Mouse (Mus musculus) adrenal gland, postnatal 14 days (tissue): Measurements from ENCODE around the gene Nudt4. TPM values are rescaled to one million over a fixed set of nuclear protein-coding genes. Genes with fewer than 3 reads are reported as not detected.
"Not testable (repeated sequence)": the region's sequence is repeated elsewhere in the genome, so short reads cannot be mapped to it uniquely, and the experiment has no call there.

Experiments used
- DNase-seq: peaks from one replicate; pipeline ENCODE4 v3.0.0; 2021; ENCODE audit warnings: mixed read lengths
- total RNA-seq: library from RNA; stranded (reverse); gene quantifications from 2 replicates; pipeline ENCODE4 v1.2.3, GENCODE M21; 2021

Gene Nudt4
- total RNA-seq, 1 experiment from 2014 or later, result 103 TPM

DNA sequence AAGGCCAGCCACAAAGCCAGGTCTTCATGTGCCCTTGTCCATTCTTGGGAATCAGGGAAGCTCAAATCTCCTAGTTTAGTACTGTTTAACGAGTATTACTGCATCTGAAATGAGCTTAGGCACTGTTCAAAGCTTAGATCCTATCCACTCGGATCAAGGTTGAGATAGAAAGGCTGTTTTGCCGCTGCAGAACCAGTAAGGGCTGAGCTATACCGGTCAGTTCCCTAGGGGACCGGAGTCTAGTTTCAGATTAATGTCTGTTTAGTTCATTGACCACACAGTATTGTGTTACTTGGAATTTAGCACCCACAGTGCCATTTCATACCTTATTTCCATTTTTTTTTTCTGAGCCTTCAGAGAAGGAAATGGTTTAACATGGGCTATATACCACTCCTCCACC is 3.6 kb upstream of the Nudt4 start:
- DNase-seq, result no peak

DNA sequence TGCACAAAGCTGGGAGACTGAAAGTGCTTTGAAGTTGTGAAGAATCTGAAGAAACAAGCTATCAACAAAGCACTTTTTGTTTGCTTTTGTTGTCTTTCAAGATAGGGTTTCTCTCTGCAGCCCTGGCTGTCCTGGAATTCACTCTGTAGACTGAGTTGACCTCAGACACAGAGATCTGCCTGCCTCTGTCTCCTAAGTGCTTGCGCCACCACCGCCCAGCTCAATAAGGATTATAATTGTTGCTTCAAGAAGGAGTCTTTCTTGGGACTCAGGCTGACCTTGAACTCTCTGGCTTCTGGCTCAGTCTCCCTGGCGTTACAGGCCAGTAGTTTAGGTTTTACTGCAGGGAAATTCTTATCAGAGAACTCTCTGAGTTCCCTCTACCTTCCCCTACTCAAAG is 2.8 kb upstream of the Nudt4 start:
- no peak for DNase-seq

DNA sequence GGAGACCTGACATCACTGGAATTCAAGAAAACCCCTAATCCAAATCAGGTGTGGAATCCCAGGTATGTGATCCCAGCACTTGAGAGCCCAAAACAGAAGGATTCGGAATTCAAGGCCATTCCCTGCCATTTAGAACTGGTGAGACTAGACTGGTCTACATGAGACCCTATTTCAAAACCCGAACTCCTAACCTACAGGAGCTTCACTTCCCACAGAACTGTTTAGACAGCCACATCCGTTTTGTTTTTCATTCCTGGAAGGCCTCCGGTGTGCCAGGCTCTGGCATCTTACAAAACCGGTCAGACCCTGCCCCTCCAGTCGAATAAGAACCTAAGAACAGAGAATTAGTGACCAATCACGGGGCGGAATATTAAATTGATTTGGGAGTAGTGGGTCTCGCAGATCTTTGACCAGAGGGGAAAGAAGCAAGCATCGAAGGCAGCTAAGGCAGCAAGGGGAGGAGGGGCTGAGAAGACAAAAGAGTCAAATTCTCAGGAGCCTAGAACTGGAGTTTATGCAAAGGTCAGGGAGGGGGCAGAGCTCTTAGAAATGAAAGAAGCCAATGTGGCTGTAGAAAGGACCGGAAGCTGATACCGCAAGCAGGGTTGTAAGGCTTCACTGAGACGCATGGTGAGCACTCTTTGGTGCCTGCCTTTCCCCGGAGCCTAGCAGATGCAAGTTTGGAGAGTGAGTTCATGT is 1.4 kb upstream of the Nudt4 start:
- DNase-seq, result no peak

DNA sequence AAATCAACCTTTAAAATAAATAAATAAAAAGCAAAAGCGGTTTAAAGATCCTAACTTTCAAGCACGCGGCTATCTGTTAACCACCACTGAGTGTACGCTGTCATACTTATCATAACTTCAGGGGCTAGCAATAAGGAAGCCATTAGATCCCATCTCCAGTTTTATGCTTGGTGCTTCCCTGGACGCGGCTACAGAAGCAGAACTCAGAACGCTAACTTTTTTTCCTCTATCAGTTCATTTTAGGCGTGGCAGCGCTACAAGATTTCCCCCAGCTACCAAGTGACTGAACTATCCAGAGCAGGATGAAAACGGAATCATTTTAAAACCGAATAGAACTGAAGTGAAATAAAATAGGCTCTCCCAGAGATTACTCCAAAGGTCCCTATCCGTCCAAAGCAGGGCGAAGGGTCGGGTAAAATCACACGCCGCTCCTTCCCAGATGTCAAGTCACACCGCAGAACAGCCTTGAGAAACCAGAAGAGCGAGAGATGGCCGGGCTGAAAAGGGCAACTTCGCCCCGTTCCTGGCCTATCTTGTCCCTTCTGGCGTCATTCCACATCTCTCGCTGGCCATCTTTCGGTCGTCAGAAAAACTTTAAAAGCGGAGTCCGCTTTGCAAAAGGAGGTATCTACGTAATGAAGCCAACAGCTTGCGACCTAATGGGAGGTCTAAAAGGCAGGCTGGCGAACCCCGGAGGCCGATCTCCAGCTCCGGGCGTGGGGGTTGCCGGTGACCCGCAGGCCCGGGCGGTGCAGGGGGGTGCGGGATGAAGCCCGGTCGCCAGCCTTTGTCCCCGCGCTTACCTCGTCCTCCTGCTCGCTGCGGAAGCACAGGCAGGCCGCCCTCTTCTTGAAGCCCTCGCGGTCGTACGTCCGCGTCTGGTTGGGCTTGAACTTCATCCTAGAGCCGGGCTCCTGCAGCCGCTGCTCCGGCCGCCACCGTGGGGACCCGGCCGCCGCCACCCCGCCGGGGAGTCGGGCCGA is 796 bp downstream of the Nudt4 start:
- DNase-seq, result peak; percentile 73

DNA sequence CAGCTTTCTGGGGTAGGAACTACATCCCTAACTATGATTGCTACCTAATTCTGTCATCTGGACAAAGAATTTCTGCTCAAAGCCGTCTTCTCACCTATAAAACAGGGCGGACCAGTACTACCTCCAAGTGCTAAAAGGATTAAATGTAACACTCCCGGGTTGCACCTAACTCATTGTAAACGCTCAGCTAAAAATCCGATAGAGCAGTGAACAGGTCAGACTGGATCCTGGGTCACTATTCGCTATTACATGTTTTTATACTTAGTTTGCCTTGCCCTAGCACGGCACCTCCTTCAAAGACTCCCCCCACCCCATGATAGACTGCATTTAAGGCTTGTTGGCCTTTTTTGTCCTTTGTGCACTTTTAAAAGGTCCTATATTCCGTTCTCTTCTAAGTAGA is 1.6 kb downstream of the Nudt4 start:
- no peak for DNase-seq

DNA sequence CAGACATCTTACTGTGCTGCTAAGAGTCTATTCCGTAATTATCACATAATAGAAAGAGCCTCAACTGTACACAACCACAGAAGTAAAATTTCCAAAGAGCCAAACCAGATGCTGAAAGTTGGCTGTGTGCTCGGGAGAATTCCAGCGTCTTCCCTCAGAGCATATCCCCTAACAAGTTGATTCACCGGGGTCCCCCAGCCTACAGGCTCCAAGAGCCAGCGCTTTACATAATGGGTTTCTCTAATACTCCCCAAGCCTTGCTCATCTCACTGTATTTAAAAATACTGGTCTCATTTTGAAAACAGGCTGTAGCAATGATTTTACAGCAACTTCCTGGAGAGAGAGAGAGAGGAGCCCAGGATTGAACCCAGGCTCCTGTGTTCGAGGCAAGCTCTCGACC is 2.3 kb downstream of the Nudt4 start:
- DNase-seq, result no peak

DNA sequence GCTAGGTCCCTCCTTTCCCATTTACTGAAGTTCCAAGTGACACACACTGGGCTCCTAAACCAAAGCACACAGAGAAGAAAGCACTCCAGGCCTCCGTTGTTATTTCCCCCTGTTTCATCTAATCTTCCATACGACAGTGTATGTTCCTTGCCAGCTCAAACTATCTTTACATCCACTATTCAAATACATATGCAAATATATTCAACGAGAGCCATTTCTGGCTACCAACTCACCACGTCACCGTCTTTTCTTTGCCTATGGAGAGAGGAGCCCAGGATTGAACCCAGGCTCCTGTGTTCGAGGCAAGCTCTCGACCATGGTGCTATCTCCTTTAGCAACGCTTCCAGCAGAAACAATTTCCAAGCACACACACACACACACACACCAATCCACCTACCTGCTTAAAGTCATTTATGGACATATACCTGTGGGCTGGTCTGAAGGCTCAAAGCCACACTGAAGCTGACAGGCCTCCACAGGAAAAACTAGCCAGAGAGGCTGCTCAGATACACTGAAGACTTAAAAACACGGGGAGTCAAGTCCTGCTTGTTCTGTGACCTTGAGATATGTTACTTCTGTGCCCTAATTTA is 3.5 kb downstream of the Nudt4 start:
- no peak for DNase-seq

DNA sequence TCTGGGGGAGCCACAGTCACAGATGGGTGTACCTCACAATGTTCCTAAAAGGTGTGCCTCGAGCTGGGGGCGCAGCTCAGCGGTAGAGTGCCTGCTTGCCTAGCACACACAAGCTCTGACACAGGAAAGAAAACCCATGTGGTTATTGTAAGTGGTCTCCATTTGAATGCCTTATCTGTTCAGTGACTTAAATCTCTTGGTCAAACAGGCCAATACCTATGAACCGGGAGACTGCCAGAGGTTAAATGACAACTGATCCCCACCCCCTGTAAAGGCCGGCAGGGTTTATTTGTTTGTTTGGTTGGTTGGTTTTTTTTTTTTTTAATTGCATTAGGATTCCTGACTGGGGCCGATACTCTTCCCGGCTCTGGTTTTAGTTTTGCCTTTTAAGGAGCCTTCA is 4.5 kb downstream of the Nudt4 start:
- no peak for DNase-seq

DNA sequence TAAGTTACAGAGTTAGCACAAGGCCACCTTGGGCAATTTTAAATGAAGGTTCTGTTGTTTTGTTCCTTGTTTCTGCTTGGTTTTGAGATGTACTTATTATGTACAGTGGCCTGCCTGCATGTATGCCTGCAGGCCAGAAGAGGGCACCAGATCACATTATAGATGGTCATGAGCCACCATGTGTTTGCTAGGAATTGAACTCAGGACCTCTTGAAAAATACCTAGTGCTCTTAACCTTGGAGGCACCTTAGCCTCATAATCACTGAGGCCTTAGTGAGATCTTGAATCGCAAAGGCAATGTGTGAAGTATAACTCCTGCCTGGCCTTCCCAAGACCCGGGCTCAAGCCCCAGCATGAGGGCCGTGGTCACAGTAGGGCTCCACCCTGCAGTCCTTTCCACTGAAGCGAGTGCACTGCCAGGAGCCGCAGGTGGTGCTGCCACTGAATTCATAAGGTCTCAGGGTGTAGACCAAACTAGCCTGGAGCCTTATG is 6.6 kb downstream of the Nudt4 start:
- peak; percentile 42 for DNase-seq

DNA sequence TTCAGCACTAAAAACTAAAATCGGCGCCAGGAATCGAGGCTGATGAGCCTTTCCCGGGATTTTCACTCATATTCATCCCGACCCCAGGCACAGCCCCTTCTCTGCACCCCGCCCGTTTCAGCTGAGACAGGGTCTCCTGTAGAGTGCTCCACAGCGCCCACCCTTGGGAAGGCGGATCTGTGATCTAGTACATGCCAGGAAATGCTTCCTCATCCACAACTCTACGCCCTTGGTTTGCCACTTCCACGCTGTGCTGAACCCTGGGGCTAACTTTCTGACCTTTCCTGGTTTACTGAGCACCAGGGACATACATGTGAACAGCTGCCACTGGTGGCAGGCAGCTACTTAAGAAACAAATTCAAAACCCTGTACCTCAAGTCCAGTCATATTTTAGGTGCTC is 8.1 kb downstream of the Nudt4 start:
- DNase-seq, result no peak

DNA sequence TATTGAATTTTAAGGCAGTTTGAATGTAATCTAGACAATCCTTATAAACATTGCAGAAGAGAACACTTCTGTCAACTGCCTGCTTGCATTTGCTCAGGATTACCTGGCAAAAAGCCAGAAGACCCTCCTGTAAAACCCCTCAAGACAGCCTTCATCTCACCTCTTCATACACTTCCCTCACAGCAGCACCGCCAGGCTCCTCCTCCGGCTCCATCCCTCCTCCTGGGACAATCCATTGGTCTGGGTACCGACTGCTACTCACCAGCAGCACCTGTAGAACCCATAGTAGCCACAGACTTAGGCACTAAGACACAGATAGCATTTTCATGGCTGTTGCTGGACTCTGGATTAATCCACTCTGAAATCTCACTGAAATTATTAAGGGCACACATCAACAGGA is 11.6 kb downstream of the Nudt4 start:
- DNase-seq, result no peak

DNA sequence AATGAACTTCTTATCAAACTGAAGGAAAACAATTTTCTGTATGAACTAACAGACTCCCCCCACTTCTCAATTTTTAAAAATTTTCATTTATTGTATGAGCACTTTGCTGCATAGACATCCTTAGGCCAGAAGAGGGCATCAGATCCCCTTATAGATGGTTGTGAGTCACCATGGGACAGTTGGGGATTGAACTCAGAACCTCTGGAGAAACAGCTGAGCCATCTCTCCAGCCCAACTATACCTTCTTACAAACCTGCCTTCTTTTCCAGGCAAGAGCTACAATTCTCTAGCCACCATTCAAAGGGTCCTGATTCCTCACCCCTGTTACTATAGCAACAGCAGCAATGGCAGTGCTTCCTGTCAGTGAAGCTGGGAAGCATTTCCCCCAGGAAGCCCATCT is 12.2 kb downstream of the Nudt4 start:
- DNase-seq, result no peak

DNA sequence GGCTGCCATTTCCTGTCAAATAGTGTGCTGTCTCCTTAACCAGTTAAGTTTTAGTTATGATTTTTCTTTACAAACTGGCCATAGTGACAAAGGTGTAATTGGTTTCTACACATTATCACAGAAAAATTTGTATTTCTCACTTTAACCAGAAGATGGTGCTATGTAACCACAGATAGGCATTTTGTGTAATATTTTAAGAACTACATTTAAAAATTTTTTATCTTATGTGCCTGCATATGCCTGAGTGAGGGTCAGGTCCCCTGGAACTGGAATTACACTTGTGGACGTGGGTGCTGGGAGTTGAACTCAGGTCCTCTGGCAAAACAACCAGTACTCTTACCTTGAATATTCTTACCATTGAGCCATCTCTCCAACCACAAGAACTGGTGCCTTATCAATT is 13.4 kb downstream of the Nudt4 start:
- DNase-seq, result no peak

DNA sequence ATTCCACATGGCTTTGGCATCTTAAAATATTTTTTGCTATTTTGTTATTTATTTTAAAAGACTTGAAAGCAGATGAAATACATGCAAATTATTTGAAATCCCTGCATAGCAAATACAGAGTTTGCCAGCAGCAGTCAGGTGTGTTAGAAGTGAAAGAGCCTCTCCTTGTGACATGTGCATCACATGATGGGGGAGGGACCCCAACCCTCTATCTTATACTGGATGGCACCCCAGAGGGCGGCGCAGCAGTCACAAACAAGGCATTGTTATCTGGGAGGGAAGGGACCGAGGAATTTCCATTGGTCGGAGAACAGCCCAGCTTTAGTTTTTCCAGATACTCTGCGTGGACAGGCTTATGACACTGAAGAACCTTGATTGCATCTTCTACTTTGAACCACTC is 14.9 kb downstream of the Nudt4 start:
- DNase-seq, result not testable (repeated sequence)

DNA sequence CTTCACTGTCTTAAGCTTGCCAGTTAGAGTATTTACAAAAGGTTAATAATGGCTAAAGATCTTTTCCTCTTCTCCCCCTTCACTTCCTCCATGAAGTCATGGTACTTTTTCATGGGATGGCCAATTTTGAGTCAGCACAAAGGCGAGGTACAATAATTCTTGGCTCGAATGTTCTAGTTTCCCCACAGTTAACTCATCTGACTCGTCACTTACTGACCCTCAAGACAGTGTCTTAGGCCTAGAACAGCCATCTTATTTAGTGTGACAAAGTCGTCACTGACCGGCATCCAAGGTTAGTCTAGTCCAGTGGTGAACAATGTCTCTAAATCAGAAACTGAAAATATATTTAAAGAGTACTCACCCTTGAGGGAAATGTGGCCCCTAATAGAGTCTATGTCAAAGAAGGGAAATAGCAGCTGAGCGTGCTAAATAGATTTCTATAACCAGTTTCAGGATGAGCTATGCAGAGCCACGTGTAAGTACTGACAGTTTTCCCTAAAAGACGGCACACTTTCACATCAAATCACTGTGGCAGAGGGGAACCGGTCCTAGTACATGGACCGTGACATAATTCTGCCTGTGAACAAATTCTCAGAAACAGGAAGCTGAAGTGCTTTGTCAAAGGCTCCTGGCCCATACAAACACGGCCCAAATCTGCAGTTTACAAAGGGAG is 15.7 kb downstream of the Nudt4 start:
- DNase-seq, result no peak

DNA sequence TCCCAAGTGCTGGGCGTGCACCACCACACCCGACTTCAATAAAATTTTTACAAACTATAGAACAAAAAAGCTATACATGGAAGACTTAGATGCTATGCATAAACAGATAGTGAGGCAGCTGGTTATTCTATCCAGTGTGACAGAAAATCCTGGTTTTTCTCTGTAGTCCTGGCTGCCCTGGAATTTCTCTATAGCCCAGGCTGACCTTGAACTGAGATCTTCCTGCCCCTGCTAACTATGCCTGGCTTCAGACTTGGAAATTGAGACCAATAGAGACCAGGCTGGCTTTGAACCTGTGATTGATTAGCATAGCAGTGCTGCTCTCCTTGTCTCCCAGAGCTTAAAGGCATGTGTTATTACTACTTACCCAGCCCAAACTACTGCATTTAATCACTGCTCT is 17.8 kb downstream of the Nudt4 start:
- no peak for DNase-seq

DNA sequence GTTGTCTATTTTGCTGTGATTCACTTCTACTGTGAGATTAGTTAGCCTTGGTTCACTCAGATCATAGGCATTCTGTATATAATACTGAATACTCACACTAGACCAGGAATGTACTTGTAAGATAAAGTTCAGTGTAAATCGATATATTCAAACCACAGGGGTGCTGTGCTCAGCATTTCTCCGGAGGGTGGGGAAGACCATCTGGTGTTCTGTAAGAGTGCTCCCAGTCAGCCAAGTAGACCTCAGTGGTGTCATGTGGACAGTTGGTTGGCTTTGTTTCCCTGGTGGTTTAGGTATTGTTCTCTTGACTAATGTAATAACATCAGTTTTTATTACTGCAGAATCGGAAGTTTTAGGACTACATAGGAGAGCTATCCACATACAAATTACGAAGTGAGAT is 18.9 kb downstream of the Nudt4 start:
- no peak for DNase-seq

DNA sequence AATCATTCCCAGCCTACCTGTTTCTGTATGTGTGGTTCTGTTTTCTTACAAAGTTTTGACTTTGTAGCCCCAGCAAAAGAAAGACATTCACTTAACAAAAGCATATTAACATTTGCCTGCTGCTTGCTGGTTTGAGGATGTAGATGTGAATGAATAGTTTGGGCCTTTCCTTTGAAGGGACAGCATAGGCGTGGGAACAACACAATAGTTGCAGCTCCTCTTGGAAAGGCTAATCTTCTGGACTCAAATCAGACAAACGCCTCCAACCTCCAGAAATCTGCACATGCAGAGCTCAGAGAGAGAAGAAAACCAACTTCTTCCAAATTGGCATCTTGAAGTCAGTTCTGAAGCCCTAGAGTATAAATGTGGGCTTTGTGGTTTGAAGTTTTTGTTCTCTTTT is 19.3 kb downstream of the Nudt4 start:
- DNase-seq, result no peak

DNA sequence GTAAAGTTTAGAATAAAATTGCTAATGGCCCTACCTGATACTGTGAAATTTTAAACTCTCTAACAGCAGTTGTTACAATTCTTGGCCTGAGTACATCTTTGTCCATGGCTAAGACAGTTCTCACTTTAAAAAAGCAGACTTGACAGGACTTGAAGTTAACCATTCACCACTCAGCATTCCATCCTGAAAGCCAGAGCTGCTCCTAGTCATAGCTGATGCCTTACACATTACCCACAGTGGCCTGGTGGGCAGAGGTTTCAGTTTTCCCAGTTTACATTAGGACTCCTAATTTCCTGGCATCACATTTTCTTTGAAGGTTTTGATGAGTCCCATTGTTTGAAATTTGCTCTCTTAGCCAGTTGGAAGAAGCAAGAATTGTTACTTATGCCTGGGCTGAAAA is 19.9 kb downstream of the Nudt4 start:
- no peak for DNase-seq

DNA sequence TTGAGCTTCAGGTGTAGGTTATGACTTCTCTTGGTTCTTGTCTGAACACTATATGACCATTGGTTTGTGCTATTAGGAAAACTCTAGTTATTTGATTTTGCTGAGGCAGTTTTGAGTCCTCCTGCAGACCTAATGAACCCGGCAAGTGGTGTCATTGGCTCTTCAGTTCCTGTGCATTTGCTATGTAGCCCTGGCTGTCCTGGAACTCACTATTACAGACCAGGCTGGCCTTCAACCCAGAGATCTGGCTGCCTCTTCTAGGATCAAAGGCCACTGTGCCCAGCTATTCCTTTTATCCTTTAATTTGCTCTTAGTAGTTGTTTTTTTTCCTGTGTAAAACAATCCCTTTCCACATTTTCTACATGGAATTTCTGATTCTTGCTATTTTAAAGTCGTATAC is 20.6 kb downstream of the Nudt4 start:
- DNase-seq, result no peak

DNA sequence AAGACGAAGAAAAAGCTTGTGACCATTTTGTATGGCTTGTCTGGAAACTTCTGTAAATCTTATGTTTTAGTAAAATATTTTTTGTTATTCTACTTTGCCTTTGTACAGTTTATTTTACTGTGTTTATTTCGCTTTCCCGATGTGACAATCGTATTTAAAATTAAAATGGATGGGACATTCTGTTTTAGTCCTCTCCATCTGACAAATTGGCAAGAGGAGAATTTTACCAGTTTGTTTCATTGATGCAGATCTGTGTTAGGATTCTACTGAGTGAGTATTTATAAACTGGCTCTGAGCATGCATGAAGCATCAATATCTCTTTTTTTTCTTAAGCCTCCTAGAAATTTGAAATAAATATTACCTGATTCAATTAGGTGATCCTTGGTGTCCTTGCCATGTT is 21.0 kb downstream of the Nudt4 start:
- DNase-seq, result no peak

DNA sequence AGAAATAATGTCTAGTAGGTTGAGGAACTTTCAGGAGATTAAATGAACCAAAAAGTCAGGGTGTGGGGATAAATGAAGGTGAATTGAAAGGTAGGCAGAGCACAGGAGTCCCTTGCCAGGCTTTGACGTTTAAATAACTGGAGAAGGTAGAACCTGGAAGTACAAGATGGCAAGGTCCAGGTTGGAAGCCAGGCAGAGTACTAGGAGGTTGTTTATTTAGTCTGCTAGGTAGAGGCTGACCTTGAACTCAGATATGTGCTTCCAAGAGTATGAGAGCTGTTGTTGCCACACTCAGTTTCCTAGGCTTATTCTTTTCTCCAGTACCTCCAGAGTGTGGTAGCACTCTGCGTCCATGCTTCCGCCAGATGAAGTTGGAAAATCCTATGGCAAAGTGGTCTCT is 24.1 kb downstream of the Nudt4 start:
- no peak for DNase-seq

DNA sequence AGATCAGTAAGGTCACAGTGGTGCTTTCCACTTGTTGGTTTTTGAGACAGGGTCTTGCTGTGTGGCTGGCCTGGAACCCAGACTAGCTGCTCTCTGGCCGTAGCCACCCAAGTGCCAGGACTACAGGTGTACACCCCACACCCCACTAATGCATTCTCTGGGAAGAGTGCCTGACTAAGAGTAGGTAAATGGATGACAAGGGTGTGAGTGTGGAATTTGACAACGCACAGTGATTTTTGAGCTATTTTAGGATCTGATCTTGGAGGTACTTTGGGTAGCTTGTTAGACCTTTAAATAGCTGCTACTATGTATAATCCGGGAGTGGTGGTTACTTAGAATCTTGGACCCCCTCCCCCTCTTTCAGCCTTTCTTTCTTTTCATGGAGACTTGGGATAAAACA is 24.7 kb downstream of the Nudt4 start:
- no peak for DNase-seq
